11 mouse cellular contexts compared by ENCODE assay signal in the genomic region with DNA sequence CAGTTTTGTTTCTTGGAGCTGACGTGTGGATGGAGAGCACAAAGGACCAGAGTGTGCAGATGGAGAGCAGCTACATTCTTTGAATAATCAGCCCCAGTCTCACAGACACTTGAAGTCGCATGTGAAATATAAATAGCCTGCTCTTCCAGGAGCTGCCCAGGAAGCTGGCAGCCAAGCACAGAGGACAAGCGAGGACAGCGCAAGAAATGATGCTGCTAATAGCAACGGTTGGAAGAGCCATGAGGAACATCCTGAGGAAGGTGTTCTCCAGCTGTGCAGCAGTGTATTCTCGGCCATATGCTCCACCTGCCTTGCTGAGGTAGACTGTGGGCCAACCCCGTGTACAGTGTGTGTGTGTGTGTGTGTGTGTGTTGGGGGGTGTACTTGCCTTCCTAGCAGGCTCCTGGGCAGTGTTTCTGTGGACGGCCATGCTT. TPM values are rescaled to one million over a fixed set of nuclear protein-coding genes. Genes with fewer than 3 reads are reported as not detected.
DNase-seq lines count a peak whose midpoint lies in the region; ATAC-seq and TF ChIP-seq lines count a peak whose summit lies in the region.
"Had no signal": no experiment of that assay in that cellular context is flagged by ENCODE, and none has a peak within 500 bp of the region (broad histone marks: within the 10 kb centered on the region; RNA-seq: fewer than 3 reads in every experiment).

No protein-coding gene starts in this region.

- H3K9me3 ChIP-seq in hindbrain, postnatal 0 days (ENCODE audit: low read length), result no peaks in the 10 kb centered on the region

- no peak overlapping the region for H3K9ac ChIP-seq in hindbrain, postnatal 0 days (replicated peaks; ENCODE audit: low read length)

- TF ChIP-seq CTCF in hindbrain, postnatal 0 days (IDR thresholded peaks at IDR 0.05; ENCODE audit: low read depth), result no peak
- TF ChIP-seq CTCF in olfactory bulb, adult 2 months (IDR thresholded peaks at IDR 0.05; ENCODE audit: insufficient read depth, low read depth, low read length), result no peak

- H3K27me3 ChIP-seq in hindbrain, postnatal 0 days (ENCODE audit: insufficient read depth, low read length), result no peaks in the 10 kb centered on the region

- H3K4me3 ChIP-seq in hindbrain, postnatal 0 days (ENCODE audit: low read length), result no peak overlapping the region
- no peak overlapping the region for H3K4me3 ChIP-seq in olfactory bulb, adult 2 months (ENCODE audit: insufficient read depth, low read depth, low read length)

- TF ChIP-seq POLR2A in olfactory bulb, adult 2 months (IDR thresholded peaks at IDR 0.05; ENCODE audit: insufficient read depth, low read depth, low read length), result no peak

- H3K4me2 ChIP-seq in hindbrain, postnatal 0 days (ENCODE audit: low read depth, low read length), result no peak overlapping the region

- H3K36me3 ChIP-seq in hindbrain, postnatal 0 days (ENCODE audit: insufficient read depth, low read length), result peaks cover 15% of the 10 kb centered on the region

- H3K4me1 ChIP-seq in hindbrain, postnatal 0 days (ENCODE audit: insufficient read depth, low read length), result peaks cover 11% of the 10 kb centered on the region; the same call in 1 of the 2 replicates
- H3K4me1 ChIP-seq in olfactory bulb, adult 2 months (ENCODE audit: control insufficient read depth, insufficient read depth, low read length), result peaks cover 10% of the 10 kb centered on the region

- peak overlapping the region; percentile 58; the same call in 1 of the 2 replicates for H3K27ac ChIP-seq in hindbrain, postnatal 0 days
- H3K27ac ChIP-seq in olfactory bulb, adult 2 months (ENCODE audit: insufficient read depth, low read depth, low read length), result peak overlapping the region; percentile 57

- peak; percentile 91 for ATAC-seq in frontal cortex, adult (ENCODE audit: low TSS enrichment)
- ATAC-seq in hindbrain, postnatal 0 days, result peak; percentile 87
- ATAC-seq: activated CD4-positive, CD25-positive, alpha-beta regulatory T cell, adult 4 months had no signal

- DNase-seq in frontal cortex, postnatal 25 days (ENCODE audit: low spot score in 2 of 2), result no peak
- peak; percentile 71 for DNase-seq in right cerebral cortex, adult 18-20 months
- DNase-seq in right cerebral cortex, postnatal 25 days, result no peak
- peak; percentile 76 for DNase-seq in hindbrain, postnatal 0 days (ENCODE audit: low spot score)
- DNase-seq in kidney, adult 11 months, result no peak
- no peak for DNase-seq in layer of hippocampus, adult 11-12 months (ENCODE audit: low spot score)
- DNase-seq: kidney, adult 2 months had no signal

- WGBS in hindbrain, postnatal 0 days, result 27% methylated on average over 8 of the region's 8 CpGs
- 22% methylated on average over 8 of the region's 8 CpGs for WGBS in olfactory bulb, adult 2 months

RNA-seq across cellular contexts. Expression of a gene that starts 35.2 kb away (rescaled TPM):
- 117 and 121 TPM in 2 replicates for total RNA-seq in hindbrain, postnatal 0 days (2014; rRNA removed)
- 91.7 and 93.2 TPM in 2 replicates for polyA plus RNA-seq in hindbrain, postnatal 0 days (2015; fragmentation: Nextera tagmentation; extraction: Ambion mirVana)
- not detected in 2 replicates for polyA plus RNA-seq in olfactory bulb, adult 2 months (2012; ENCODE audit: insufficient read depth, insufficient read length, low replicate concordance, missing spikeins)
- polyA plus RNA-seq: activated CD4-positive, CD25-positive, alpha-beta regulatory T cell, adult 4 months; liver, adult 2 months had no signal

Comparison
In these comparisons a context has a peak if more than half of its experiments do, and no peak if none do; other contexts are left out.
1. DNase-seq: peak in right cerebral cortex, adult 18-20 months (single experiment) and hindbrain, postnatal 0 days (single experiment); none in frontal cortex, postnatal 25 days (0 of 2), right cerebral cortex, postnatal 25 days (single experiment), kidney, adult 11 months (single experiment) and layer of hippocampus, adult 11-12 months (single experiment).